Comparison of ENCODE assay signal across 17 mouse cellular contexts in genomic region chr7:79527984-79528383, GRCm38 (mm10).
DNase-seq lines count a peak whose midpoint lies in the region; ATAC-seq and TF ChIP-seq lines count a peak whose summit lies in the region.
"Had no signal": no experiment of that assay in that cellular context is flagged by ENCODE, and none has a peak within 500 bp of the region (broad histone marks: within the 10 kb centered on the region; RNA-seq: fewer than 3 reads in every experiment).

No protein-coding gene starts in this region.

- DNase-seq in cerebellum, adult 11-12 months, result peak; percentile 20
- DNase-seq in midbrain, postnatal 0 days (ENCODE audit: low spot score), result no peak
- no peak for DNase-seq in right cerebral cortex, postnatal 4 days
- DNase-seq in frontal cortex, postnatal 25 days (ENCODE audit: low spot score in 2 of 2), result no peak
- DNase-seq in spleen, adult 12 weeks (ENCODE audit: low spot score), result no peak
- DNase-seq: adrenal gland, adult 8-10 months; cerebellum, adult 9-10 months; heart, adult 11 months; kidney, adult 9 months; liver; lung, adult 18-20 months; thymus, postnatal 36 days had no signal

- no peak overlapping the region; the same call in 1 of the 2 replicates for H3K9ac ChIP-seq in forebrain, embryonic 15.5 days (replicated peaks)
- H3K9ac ChIP-seq in hindbrain, embryonic 16.5 days (ENCODE audit: low read depth, low read length), result no peak overlapping the region
- no peak overlapping the region for H3K9ac ChIP-seq in midbrain, postnatal 0 days (replicated peaks; ENCODE audit: low read length, poor library complexity, severe bottlenecking)
- H3K9ac ChIP-seq: heart, embryonic 15.5 days had no signal

- H3K36me3 ChIP-seq in forebrain, embryonic 15.5 days, result peaks cover 57% of the 10 kb centered on the region
- H3K36me3 ChIP-seq in hindbrain, embryonic 16.5 days (ENCODE audit: control insufficient read depth, insufficient read depth, low read length), result peaks cover 2% of the 10 kb centered on the region; the same call in 1 of the 2 replicates
- H3K36me3 ChIP-seq in midbrain, postnatal 0 days (ENCODE audit: insufficient read depth, low read length), result peaks cover 3% of the 10 kb centered on the region; the same call in 1 of the 2 replicates
- H3K36me3 ChIP-seq: heart, embryonic 15.5 days had no signal

- peaks cover 94% of the 10 kb centered on the region for H3K4me1 ChIP-seq in forebrain, embryonic 15.5 days
- H3K4me1 ChIP-seq in hindbrain, embryonic 16.5 days (ENCODE audit: control insufficient read depth, insufficient read depth, low read depth, low read length), result peaks cover 52% of the 10 kb centered on the region
- H3K4me1 ChIP-seq in midbrain, postnatal 0 days (ENCODE audit: insufficient read depth, low read length), result no peaks in the 10 kb centered on the region

- no peak for ATAC-seq in cerebellum, adult (ENCODE audit: insufficient number of reproducible peaks, low FRiP score, low TSS enrichment)
- no peak for ATAC-seq in forebrain, embryonic 15.5 days (replicated peaks)
- ATAC-seq in hindbrain, embryonic 16.5 days, result no peak
- ATAC-seq in midbrain, postnatal 0 days (ENCODE audit: low FRiP score), result no peak

- peak overlapping the region; percentile 98 for H3K27ac ChIP-seq in forebrain, embryonic 15.5 days (replicated peaks)
- peak overlapping the region; percentile 83 for H3K27ac ChIP-seq in hindbrain, embryonic 16.5 days (ENCODE audit: low read depth, low read length)
- H3K27ac ChIP-seq in midbrain, postnatal 0 days (ENCODE audit: low read depth, low read length), result peak overlapping the region; percentile 14; the same call in 1 of the 2 replicates
- H3K27ac ChIP-seq: heart, embryonic 15.5 days had no signal

- no peak overlapping the region for H3K4me3 ChIP-seq in forebrain, embryonic 15.5 days
- H3K4me3 ChIP-seq in hindbrain, embryonic 16.5 days (ENCODE audit: low read length), result no peak overlapping the region
- H3K4me3 ChIP-seq in midbrain, postnatal 0 days (ENCODE audit: low read depth, low read length), result no peak overlapping the region
- H3K4me3 ChIP-seq: heart, embryonic 15.5 days; myocyte had no signal

- H3K4me2 ChIP-seq in forebrain, embryonic 15.5 days (replicated peaks), result no peak overlapping the region
- H3K4me2 ChIP-seq in hindbrain, embryonic 16.5 days (ENCODE audit: low read length), result no peak overlapping the region
- H3K4me2 ChIP-seq in midbrain, postnatal 0 days (ENCODE audit: low read depth, low read length, poor library complexity, severe bottlenecking), result no peak overlapping the region
- H3K4me2 ChIP-seq: heart, embryonic 15.5 days had no signal

- no peak for TF ChIP-seq CTCF in midbrain, postnatal 0 days (IDR thresholded peaks at IDR 0.05)

- WGBS in forebrain, embryonic 15.5 days, result 55% methylated on average over 3 of the region's 3 CpGs
- 37% methylated on average over 3 of the region's 3 CpGs for WGBS in hindbrain, embryonic 16.5 days
- 31% methylated on average over 3 of the region's 3 CpGs for WGBS in midbrain, postnatal 0 days

- H3K9me3 ChIP-seq in forebrain, embryonic 15.5 days, result no peaks in the 10 kb centered on the region
- H3K9me3 ChIP-seq in hindbrain, embryonic 16.5 days (ENCODE audit: control insufficient read depth, low read length), result no peaks in the 10 kb centered on the region
- H3K9me3 ChIP-seq in midbrain, postnatal 0 days (ENCODE audit: low read length), result no peaks in the 10 kb centered on the region
- H3K9me3 ChIP-seq: heart, embryonic 15.5 days had no signal

- H3K27me3 ChIP-seq in forebrain, embryonic 15.5 days, result no peaks in the 10 kb centered on the region
- no peaks in the 10 kb centered on the region for H3K27me3 ChIP-seq in hindbrain, embryonic 16.5 days (replicated peaks; ENCODE audit: control insufficient read depth, insufficient read depth, low read length)
- no peaks in the 10 kb centered on the region for H3K27me3 ChIP-seq in midbrain, postnatal 0 days (ENCODE audit: insufficient read depth, low read length)

Comparison
In these comparisons a context has a peak if more than half of its experiments do, and no peak if none do; other contexts are left out.
1. H3K27ac ChIP-seq: peak in every context shown above with its lines; median percentile 98 in forebrain, embryonic 15.5 days; 83 in hindbrain, embryonic 16.5 days; 14 in midbrain, postnatal 0 days.